Mouse (Mus musculus) inflammation-experienced regulatory T-cells, adult 6 months (primary cell): ENCODE data around the gene Myo5c. TPM values are rescaled to one million over a fixed set of nuclear protein-coding genes. Genes with fewer than 3 reads are reported as not detected.
A peak's percentile ranks its signal among the peaks of the same experiment; 100 is the strongest.
"Not testable (repeated sequence)": the region's sequence is repeated elsewhere in the genome, so short reads cannot be mapped to it uniquely, and the experiment has no call there.

ENCODE experiments used
- ATAC-seq: one replicate; pipeline ENCODE4 v1.8.0; 2017
- polyA plus RNA-seq, 3 experiments: library from polyadenylated mRNA; unstranded; fragments of 100-300 nt; shearing (Covaris generic); gene quantifications; one replicate each; pipeline ENCODE4 v1.2.1; 2017

Myo5c gene
- polyA plus RNA-seq, 3 experiments from 2014 or later = 0.24 to 0.30 TPM; not detected in 1

- no peak for ATAC-seq
These were observed 12.7 kb downstream of the Myo5c start for GRCm38 (mm10) chr9:75244527-75244926.

- ATAC-seq = peak; percentile 41
These were observed 14.5 kb downstream of the Myo5c start for GRCm38 (mm10) chr9:75246080-75246930.

- no peak for ATAC-seq
These were observed 16.1 kb downstream of the Myo5c start for GRCm38 (mm10) chr9:75247870-75248269.

- ATAC-seq = no peak
These were observed 16.5 kb downstream of the Myo5c start for GRCm38 (mm10) chr9:75248359-75248758.

GRCm38 (mm10) chr9:75248874-75249273 is 17.1 kb downstream of the Myo5c start:
- no peak for ATAC-seq

- not testable (repeated sequence) for ATAC-seq
These were observed 21.3 kb downstream of the Myo5c start for GRCm38 (mm10) chr9:75253158-75253557.

GRCm38 (mm10) chr9:75253766-75254165 is 21.9 kb downstream of the Myo5c start:
- ATAC-seq = no peak

- no peak for ATAC-seq
These were observed 22.6 kb downstream of the Myo5c start for GRCm38 (mm10) chr9:75254196-75254955.

GRCm38 (mm10) chr9:75255820-75256545 is 24.2 kb downstream of the Myo5c start:
- peak; percentile 46 for ATAC-seq

- no peak for ATAC-seq
These were observed 27.0 kb downstream of the Myo5c start for GRCm38 (mm10) chr9:75258792-75259191.

- ATAC-seq = no peak
These were observed 27.8 kb downstream of the Myo5c start for GRCm38 (mm10) chr9:75259656-75260055.

- peak; percentile 14 for ATAC-seq
These were observed 29.6 kb downstream of the Myo5c start for GRCm38 (mm10) chr9:75261332-75261872.

GRCm38 (mm10) chr9:75262235-75262826 is 30.5 kb downstream of the Myo5c start:
- peak; percentile 86 for ATAC-seq

- ATAC-seq = no peak
These were observed 32.3 kb downstream of the Myo5c start for GRCm38 (mm10) chr9:75264008-75264718.

- no peak for ATAC-seq
These were observed 35.3 kb downstream of the Myo5c start for GRCm38 (mm10) chr9:75267147-75267546.

GRCm38 (mm10) chr9:75270382-75270781 is 38.6 kb downstream of the Myo5c start:
- ATAC-seq = peak; percentile 50

- peak; percentile 56 for ATAC-seq
These were observed 39.7 kb downstream of the Myo5c start for GRCm38 (mm10) chr9:75271539-75271938.

- ATAC-seq = no peak
These were observed 41.8 kb downstream of the Myo5c start for GRCm38 (mm10) chr9:75273646-75274045.

GRCm38 (mm10) chr9:75274486-75274885 is 42.7 kb downstream of the Myo5c start:
- ATAC-seq = no peak

GRCm38 (mm10) chr9:75275051-75275450 is 43.2 kb downstream of the Myo5c start:
- ATAC-seq = no peak

GRCm38 (mm10) chr9:75280814-75281213 is 49.0 kb downstream of the Myo5c start:
- ATAC-seq = no peak

- no peak for ATAC-seq
These were observed 50.4 kb downstream of the Myo5c start for GRCm38 (mm10) chr9:75282179-75282578.
